Mouse (Mus musculus) mouse trophoblast stem cell (cell line): ENCODE measurements around the gene Adgre5.

Source experiments
- in situ Hi-C, 2 experiments: fragments of 300-500 bp; cut with MseI, MboI; formaldehyde crosslinking; loops; 2 replicates in 1 of 2; 3 replicates in 1 of 2; pipeline ENCODE4 v1.15.1; 2025

Gene Adgre5

GRCm38 (mm10) chr8:83754149-83754548 is 13.0 kb upstream of the Adgre5 start:
- in situ Hi-C loops = no loop called here

GRCm38 (mm10) chr8:83749265-83749664 is 8.1 kb upstream of the Adgre5 start:
- in situ Hi-C loops = no loop called here

- in situ Hi-C loops = no loop called here
Measured at GRCm38 (mm10) chr8:83748708-83749107, 7.6 kb upstream of the Adgre5 start.

DNA sequence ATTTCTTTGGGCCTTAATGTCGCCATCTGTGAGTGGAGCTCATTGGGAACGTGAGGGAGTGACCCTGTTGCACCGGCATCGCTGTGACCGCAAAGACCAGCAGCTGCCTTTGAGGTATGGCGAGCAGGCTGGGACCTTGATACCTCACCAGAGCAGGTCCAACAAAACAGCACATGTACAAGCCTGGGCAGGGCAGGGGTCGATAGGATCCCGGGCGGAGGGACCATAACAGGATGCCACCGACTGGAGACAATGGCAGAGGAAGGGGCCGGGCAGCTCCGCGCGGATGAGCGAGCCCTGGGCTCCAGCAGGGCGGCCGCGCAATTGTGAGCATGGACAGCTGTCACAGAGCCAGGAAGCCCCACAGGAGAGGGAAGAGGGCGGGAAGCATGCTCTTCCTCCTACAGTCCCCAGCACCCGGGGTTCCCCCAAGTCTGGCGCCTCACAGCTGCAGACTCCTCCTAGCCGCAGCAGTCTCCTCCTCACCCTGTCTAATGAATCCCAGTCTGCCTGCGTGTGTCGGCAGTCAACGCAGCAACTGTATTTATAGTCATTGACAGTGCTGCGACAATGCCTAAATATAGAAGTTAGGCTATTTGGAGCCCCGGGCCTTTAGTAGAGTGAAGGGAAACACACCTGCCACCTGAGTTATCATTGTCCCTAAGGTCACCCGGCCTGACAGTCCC is 6.7 kb upstream of the Adgre5 start:
- in situ Hi-C loops = no loop called here

DNA sequence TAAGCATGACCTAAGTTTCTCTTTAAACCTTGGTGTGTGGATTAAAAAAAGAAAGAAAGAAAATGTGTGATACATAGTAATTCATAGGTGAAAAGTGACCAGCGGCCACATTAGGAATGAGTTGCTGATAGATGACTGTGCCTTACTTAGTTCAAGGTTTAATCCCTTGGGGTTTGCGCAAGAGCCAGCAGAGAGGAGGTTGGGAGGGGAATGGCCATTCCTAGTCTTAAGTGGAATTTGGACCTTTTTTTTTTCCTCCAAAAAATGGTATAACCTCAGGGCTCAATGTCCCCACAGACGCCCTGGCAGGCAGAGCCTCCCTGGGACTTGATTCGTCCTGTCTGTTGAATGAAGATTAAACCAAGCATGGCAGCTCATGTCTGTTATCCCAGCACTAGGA is 2.9 kb upstream of the Adgre5 start:
- in situ Hi-C loops = no loop called here

DNA sequence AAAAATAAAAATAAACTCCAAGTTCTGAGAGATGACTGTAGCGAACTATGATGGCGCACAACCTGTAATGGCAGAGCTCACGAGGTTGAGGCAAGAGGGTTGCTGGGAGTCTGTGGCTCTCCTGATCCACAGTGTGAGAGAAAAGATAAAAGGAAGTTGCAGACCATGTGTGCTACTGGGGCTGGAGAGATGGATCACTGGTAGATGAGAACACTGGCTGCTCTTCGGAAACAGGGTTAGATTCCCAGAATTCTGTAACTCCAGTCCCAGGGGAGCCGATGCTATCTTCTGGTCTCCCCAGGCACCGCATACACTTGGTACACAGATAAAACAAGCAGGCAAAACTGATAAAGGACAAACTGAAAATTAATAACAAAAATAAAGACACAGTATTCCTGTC is 1.8 kb upstream of the Adgre5 start:
- in situ Hi-C loops = no loop called here

GRCm38 (mm10) chr8:83741849-83742655 is 926 bp upstream of the Adgre5 start:
- in situ Hi-C loops = no loop called here

- in situ Hi-C loops = no loop called here
Measured at GRCm38 (mm10) chr8:83740586-83740975, 545 bp downstream of the Adgre5 start.

DNA sequence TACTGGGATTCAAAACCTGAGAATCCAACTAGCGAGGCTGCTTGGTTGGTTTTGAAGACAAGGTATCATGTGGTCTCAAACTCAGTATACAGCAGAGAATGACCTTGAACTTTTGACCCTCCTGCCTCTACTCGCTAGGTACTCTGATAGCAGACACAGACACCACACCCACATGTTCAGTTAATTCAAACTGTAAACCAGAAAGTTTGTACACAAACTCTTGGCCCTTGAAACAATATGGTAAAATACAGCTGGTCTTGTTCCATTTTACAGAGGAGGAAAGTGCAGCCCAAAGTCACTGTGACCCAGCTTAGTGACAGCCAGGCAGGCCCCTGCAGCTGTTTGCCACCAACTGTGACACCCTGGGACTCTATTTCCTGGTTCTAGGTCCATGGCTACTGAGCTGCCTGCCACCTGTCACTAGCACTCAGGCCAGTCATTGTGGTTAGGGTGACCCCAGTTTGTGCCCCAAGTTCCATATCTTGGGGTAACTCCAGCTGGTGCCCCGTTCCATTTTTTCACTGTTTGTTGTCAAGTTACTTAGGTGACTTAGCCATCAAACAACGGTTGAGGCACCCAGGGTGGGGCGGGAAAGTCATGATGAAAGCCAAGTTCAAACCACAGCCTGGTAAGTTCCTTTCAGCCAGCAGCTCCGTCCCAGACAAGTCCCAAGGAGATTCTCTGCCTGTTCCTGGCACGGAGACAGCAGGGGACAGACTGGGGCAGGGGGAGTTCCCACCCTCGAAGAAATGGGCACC is 1.2 kb downstream of the Adgre5 start:
- in situ Hi-C loops = no loop called here

DNA sequence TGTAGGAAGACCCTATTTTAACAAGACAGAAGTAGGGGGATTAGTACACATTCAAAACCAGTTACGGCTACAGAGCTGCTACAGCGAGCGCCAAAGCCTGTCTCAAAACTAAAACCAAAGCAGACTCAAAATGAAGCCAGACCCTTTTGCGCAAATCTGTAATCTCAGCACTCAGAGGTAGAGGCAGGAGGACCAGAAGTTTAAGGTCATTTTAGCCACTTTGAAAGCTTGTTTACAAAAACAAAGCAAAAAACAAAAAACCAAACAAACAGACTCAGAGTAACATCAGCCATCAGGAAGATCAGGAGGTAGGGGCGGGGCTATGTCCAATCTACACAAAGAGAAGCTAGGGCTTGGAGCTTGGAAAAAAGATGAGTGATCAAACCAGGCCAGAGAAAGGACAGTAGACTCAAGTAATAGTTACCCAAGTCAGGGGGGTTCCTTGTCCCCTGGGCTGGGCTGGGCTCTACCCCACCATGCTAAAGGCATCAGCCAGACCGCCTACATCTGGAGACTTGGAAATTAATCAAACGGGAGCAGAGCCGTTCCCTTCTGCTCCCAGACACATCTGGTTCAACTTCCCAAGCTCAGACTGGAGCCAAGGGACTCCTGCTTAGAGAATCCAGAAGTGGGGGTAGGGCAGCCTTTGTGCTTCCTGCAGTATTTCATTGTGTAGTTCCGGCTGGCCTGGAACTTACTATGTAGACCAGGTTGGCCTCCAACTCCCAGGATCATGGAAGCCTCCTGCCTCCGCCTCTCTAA is 2.0 kb downstream of the Adgre5 start:
- in situ Hi-C loops = no loop called here

GRCm38 (mm10) chr8:83737852-83738562 is 3.1 kb downstream of the Adgre5 start:
- in situ Hi-C loops = no loop called here

- in situ Hi-C loops = no loop called here
Measured at GRCm38 (mm10) chr8:83737346-83737745, 3.8 kb downstream of the Adgre5 start.

DNA sequence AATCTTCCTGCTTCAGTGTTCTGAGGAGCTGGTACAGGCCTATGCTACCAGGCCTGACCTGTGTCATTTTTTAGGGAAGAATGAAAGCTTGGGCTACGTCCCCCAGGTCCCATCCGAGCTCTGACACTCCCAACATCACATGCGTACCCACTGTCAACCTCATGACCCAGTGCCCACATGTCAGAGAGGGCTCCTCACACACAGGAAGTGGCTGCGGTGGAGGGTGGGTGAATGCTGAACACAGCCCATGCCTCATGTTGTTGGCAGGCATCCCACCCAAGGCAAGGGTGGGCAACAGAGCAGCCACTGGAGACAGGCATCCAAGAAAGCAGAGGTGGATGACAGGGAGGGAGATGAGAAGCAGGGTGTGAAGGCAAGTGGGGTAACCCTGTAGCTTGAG is 4.4 kb downstream of the Adgre5 start:
- in situ Hi-C loops = no loop called here

DNA sequence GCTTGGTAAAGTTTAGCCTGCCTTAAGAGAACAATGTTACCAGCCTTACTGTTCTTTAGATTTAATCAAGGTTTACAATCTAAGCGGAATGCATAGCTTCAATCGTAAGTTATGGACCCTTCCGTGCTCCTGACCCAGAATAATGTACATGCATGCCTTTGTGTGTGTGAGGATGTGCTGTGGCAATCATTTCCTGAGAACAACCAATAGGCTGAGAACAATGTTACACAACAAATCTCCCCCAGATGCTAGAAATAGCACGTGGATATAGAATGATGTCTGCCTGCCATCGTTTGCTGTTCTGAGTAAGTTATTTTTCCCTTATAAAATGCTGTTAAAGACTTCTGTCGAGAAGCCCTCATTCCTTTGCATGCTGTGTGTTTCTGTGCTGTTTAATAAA is 8.2 kb downstream of the Adgre5 start:
- in situ Hi-C loops = no loop called here

- in situ Hi-C loops = no loop called here
Measured at GRCm38 (mm10) chr8:83731906-83732305, 9.2 kb downstream of the Adgre5 start.

DNA sequence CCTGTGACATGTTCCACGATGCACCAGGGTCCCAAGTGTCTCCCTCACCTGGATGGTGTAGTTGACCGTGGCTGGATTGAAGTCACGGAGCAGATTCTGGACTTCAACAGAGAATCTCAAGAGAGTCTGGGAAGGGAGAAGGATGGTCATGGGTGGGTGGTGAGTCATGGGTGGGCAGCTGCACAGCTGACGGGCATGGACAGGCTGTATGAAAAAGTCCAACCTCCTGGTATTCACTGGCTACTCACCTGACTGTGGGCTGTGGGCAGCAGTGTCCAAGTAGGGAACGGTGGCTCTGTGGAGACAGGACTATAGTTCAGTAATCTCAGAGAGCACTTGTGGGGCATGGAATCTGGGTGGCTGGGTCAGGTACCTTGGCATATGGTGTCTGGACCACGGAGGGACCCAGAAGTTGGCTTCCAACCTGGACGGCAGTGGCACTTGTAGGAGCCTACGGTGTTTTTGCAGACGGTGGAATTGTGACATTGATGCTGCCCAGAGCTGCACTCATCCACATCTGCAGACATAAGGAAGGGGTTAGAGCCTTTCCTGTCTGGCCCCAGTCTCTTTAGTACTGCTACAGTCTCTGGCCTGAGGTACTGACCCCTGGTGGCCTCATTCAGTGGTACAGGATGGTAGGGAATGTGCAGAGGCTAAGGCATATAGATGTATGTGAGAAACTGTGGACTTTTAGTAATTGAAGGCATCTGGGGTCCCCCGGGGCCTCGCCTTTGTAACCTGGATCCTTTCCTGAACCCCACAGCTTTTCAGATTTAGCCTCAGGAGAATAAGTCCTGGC is 11.9 kb downstream of the Adgre5 start:
- in situ Hi-C loops = no loop called here

DNA sequence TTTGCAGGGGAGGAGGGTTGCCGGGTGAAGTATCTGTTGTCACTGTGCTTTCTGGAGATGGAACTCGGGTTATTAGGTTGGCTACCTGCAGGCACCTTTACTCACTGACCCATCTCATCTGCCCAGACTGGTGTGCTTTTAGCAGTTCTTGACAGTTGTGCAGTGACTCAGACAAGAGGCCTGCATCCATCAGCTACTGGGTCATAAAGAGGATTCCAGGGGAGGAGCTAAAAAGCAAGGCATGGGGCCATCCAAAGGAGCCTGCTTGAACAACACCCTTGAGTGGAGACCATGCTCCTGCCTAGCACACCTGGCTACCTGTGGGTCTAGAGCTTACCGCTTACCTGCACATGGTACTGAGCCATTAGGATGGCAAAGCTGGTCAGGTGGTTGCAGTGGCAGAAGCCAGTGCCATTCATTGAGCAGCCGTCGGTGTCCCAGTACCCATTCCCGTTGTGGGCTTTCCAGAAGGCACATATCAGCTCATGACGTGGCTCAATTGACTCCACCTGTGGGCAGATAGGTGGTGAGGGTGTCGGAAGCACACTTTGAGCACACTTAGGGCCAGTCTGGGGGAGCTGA is 15.5 kb downstream of the Adgre5 start:
- in situ Hi-C loops = no loop called here

GRCm38 (mm10) chr8:83724697-83725482 is 16.2 kb downstream of the Adgre5 start:
- in situ Hi-C loops = no loop called here

- in situ Hi-C loops = no loop called here
Measured at GRCm38 (mm10) chr8:83723447-83724083, 17.6 kb downstream of the Adgre5 start.
